Comparison of ENCODE assay signal across 25 mouse cellular contexts in the genomic region with DNA sequence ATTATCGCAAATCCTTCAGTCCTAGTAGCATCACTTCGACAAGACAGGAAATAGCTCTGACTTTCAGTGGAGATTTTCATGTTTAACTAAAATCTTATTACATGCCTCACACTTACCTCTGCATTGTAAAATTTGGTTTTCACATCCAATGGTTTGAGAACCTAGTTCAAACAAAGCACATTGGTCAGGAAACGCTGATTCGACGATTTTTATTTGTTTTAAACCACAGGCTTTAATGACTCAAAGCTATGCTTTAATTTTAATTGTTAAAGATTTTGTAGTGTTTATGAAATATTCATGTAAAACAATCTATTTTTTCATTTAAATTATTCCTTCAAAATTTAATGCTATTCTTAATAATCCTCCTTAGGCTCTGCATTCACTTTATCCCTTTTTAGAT. TPM values are rescaled to one million over a fixed set of nuclear protein-coding genes. Genes with fewer than 3 reads are reported as not detected.
"Had no signal": no experiment of that assay in that cellular context is flagged by ENCODE, and none has a peak within 500 bp of the region (broad histone marks: within the 10 kb centered on the region; RNA-seq: fewer than 3 reads in every experiment).

No protein-coding gene starts in this region.

- H3K27me3 ChIP-seq: embryonic facial prominence, embryonic 12.5 days; embryonic facial prominence, embryonic 13.5 days; embryonic facial prominence, embryonic 15.5 days; forebrain, embryonic 12.5 days; forebrain, embryonic 13.5 days; forebrain, embryonic 15.5 days had no signal

- H3K27ac ChIP-seq: embryonic facial prominence, embryonic 10.5 days; embryonic facial prominence, embryonic 12.5 days; forebrain, embryonic 10.5 days; forebrain, embryonic 12.5 days; forebrain, embryonic 13.5 days; forebrain, embryonic 15.5 days; gastrocnemius, adult 2 months; heart, adult 2 months; heart, embryonic 10.5 days had no signal

- H3K4me2 ChIP-seq: embryonic facial prominence, embryonic 12.5 days; embryonic facial prominence, embryonic 13.5 days; embryonic facial prominence, embryonic 15.5 days; forebrain, embryonic 12.5 days; forebrain, embryonic 13.5 days; forebrain, embryonic 15.5 days had no signal

- DNase-seq: cerebellum, adult 9-11 months; cerebellum, postnatal 10 days; cerebellum, postnatal 14 days; cerebellum, postnatal 25 days; cerebellum, postnatal 36 days; embryo, embryonic 11 days; forebrain, postnatal 0 days; gastrocnemius, adult 2 months; gastrocnemius, postnatal 10 days; gastrocnemius, postnatal 14 days; gastrocnemius, postnatal 25 days; gastrocnemius, postnatal 36 days; heart, adult 11 months; heart, adult 18-20 months; heart, adult 2 months had no signal

- H3K4me1 ChIP-seq: embryonic facial prominence, embryonic 10.5 days; embryonic facial prominence, embryonic 12.5 days; embryonic facial prominence, embryonic 15.5 days; forebrain, embryonic 10.5 days; forebrain, embryonic 12.5 days; forebrain, embryonic 13.5 days; forebrain, embryonic 15.5 days; heart, embryonic 10.5 days had no signal

- H3K9ac ChIP-seq: embryonic facial prominence, embryonic 12.5 days; embryonic facial prominence, embryonic 13.5 days; embryonic facial prominence, embryonic 15.5 days; forebrain, embryonic 12.5 days; forebrain, embryonic 13.5 days; forebrain, embryonic 15.5 days; forebrain, postnatal 0 days had no signal

- H3K9me3 ChIP-seq: embryonic facial prominence, embryonic 10.5 days; embryonic facial prominence, embryonic 12.5 days; embryonic facial prominence, embryonic 13.5 days; embryonic facial prominence, embryonic 15.5 days; forebrain, embryonic 10.5 days; forebrain, embryonic 12.5 days; forebrain, embryonic 13.5 days; forebrain, embryonic 15.5 days; heart, embryonic 10.5 days had no signal

- H3K4me3 ChIP-seq: embryonic facial prominence, embryonic 10.5 days; embryonic facial prominence, embryonic 12.5 days; embryonic facial prominence, embryonic 13.5 days; embryonic facial prominence, embryonic 15.5 days; erythroblast, embryonic 14.5 days; forebrain, embryonic 10.5 days; forebrain, embryonic 12.5 days; forebrain, embryonic 13.5 days; forebrain, embryonic 15.5 days; gastrocnemius, adult 2 months; heart, adult 2 months; heart, embryonic 10.5 days had no signal

RNA-seq across cellular contexts. Expression of gene Sgtb, which starts 44.6 kb away (rescaled TPM):
- polyA plus RNA-seq: erythroblast, embryonic 14.5 days had no signal
